Mouse (Mus musculus) thymus, adult 2 months (tissue): ENCODE data around the gene Fam71f1.

Experiments used
- CTCF ChIP-seq: fragments of 200-500 bp; IDR thresholded peaks from 2 replicates; pipeline ENCODE4 v1.5.1; 2012; ENCODE audit warnings: mild to moderate bottlenecking, control low read depth, low read length, moderate library complexity, borderline replicate concordance; ENCODE audit not compliant: control insufficient read depth, poor library complexity, insufficient read depth; ENCODE audit errors: extremely low read depth
- POLR2A ChIP-seq: fragments of 200-500 bp; IDR thresholded peaks from 2 replicates; pipeline ENCODE4 v1.6.1; 2012; ENCODE audit warnings: mild to moderate bottlenecking, low read length, control low read depth, moderate library complexity; ENCODE audit not compliant: control insufficient read depth, poor library complexity, insufficient read depth; ENCODE audit errors: extremely low read depth

GRCm38 (mm10) chr6:29362246-29363128 is 43.5 kb downstream of the Fam71f1 start:
- TF ChIP-seq CTCF: no peak
- TF ChIP-seq POLR2A: no peak
